Mouse (Mus musculus) hindbrain, postnatal 0 days (tissue): ENCODE measurements around the gene Appbp2. TPM values are rescaled to one million over a fixed set of nuclear protein-coding genes. Genes with fewer than 3 reads are reported as not detected.
A peak's percentile ranks its signal among the peaks of the same experiment; 100 is the strongest.

Experiments used
- ATAC-seq: fragments of 200-750 bp; cut with Nextera tagmentation; 2 replicates; pipeline ENCODE4 v1.8.0; 2017; ENCODE audit warnings: mild to moderate bottlenecking, moderate TSS enrichment, moderate library complexity
- DNase-seq: peaks from one replicate; pipeline ENCODE4 v3.0.0-alpha.2; 2015; ENCODE audit warnings: low spot score
- H3K27ac ChIP-seq: fragments of 300-500 bp; sonication (generic); 2 replicates; pipeline ENCODE4 v1.5.1; 2014; ENCODE audit warnings: mild to moderate bottlenecking
- H3K27me3 ChIP-seq: fragments of 300-500 bp; sonication (generic); 2 replicates; pipeline ENCODE4 v1.6.1; 2014; ENCODE audit warnings: low read length, mixed read lengths; ENCODE audit not compliant: insufficient read depth
- H3K36me3 ChIP-seq: fragments of 300-500 bp; sonication (generic); 2 replicates; pipeline ENCODE4 v1.6.1; 2014; ENCODE audit warnings: low read length, mixed read lengths; ENCODE audit not compliant: insufficient read depth
- H3K4me1 ChIP-seq: fragments of 300-500 bp; sonication (generic); 2 replicates; pipeline ENCODE4 v1.6.1; 2014; ENCODE audit warnings: antibody characterized with exemption, low read length, mixed read lengths; ENCODE audit not compliant: insufficient read depth
- H3K4me2 ChIP-seq: fragments of 300-500 bp; sonication (generic); 2 replicates; pipeline ENCODE4 v1.6.1; 2014; ENCODE audit warnings: low read depth, mild to moderate bottlenecking, low read length, moderate library complexity, mixed read lengths
- H3K4me3 ChIP-seq: fragments of 300-500 bp; sonication (generic); 2 replicates; pipeline ENCODE4 v1.5.1; 2014; ENCODE audit warnings: low read length
- H3K9ac ChIP-seq: fragments of 300-500 bp; sonication (generic); replicated peaks from 2 replicates; pipeline ENCODE4 v1.6.1; 2014; ENCODE audit warnings: mild to moderate bottlenecking, low read length, moderate library complexity, mixed read lengths
- H3K9me3 ChIP-seq: fragments of 300-500 bp; sonication (generic); 2 replicates; pipeline ENCODE4 v1.6.1; 2016; ENCODE audit warnings: low read length, mixed read lengths
- CTCF ChIP-seq: IDR thresholded peaks from 2 replicates; pipeline ENCODE4 v1.5.1; 2016; ENCODE audit warnings: antibody characterized with exemption, control low read depth, low read depth
- WGBS: fragments of 180-500 bp; shearing (Covaris S2); extraction: QIAGEN DNeasy Blood & Tissue Kit; methylation state at CpG from one replicate; pipeline ENCODE4 v1.1.7; 2014; 5-methylcytosine and 5-hydroxymethylcytosine counted together
- polyA plus RNA-seq: library from polyadenylated mRNA; unstranded; fragments of >200 nt; fragmentation: Nextera tagmentation; extraction: Ambion mirVana; gene quantifications from 2 replicates; pipeline ENCODE4 v1.2.1, GENCODE M21; 2015
- total RNA-seq: library from RNA; depleted of rRNA; stranded (reverse); fragments of >200 nt; gene quantifications from 2 replicates; pipeline ENCODE4 v1.2.3, GENCODE M21; 2014; rRNA removed

Gene Appbp2
- total RNA-seq (54.0 and 54.8 TPM in 2 replicates), polyA plus RNA-seq (44.9 and 45.3 TPM in 2 replicates)

DNA sequence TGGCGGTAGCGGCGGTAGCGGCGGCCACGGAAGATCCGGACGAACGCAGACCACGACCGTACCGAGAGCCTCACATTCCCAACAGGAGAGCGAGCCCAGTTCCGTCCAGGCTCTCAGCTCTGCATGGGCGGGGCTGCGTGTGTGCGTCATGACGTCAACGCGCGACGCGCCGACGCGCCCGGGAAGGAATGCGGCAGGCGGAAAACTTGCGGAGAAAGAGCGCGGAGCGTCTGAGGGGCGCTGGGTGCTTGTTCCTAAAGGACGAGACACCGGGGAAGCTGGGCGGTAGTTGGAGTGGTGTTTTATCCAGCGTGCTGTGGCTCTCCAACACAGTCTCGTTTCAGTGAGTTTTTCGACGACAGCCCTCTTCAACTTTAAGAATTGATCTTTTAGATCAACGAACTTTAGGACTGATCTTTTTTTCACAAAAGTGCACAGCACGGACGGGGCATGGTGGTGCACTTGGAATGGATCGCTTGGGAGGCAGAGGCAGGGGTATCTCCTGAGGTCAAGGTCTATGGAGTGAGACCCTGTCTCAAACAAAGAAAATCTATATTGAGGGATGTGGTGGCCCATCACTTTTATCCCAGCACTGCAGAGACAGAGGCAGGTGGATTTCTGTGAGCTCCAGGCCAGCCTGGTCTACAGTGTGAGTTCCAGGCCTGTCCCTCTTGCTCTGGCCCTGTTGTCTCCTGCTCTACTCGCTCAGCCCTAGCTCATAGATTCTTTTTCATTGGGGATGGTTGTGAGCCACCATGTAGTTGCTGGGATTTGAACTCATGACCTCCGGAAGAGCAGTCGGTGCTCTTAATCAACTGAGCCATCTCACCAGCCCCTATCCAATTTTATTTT is at the start of gene Appbp2:
Gene Appbp2, minus strand, starts transcription at position 141 of the 852 bp plus-strand sequence.
- 6% methylated on average over 48 of the region's 48 CpGs for WGBS

DNA sequence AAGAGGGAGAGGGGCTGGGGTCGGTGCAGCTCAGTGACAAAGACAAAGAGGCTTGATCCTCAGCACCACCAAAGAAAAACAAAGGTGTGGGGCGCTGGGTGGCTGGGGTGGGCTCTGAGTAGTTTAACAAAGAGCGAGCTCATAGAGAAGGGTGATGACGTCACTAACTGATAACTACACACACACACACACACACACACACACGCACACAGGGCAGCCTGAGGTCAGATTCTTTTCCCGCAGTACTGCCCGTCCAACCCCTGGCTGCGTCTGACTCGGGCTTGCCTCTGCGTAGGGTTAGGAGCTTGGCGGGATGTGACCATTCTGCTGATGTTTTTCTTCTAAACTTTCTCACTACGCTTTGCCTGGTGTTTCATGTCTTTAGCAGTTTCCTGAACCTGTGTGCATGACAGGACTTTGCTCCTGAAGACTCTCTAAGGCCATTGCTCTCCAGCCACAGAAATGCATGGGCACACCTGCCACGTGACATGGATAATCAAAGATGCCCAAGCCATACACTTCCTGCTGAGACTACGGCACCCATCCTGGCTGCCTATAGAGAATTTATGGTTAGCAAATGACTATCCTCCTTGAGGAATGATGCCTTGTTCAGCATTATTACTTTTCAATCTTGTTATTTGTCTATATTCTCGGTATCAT is 46.4 kb upstream of the Appbp2 start:
- H3K27ac ChIP-seq = no peak overlapping the region
- no peak overlapping the region for H3K9ac ChIP-seq
- H3K9me3 ChIP-seq = no peaks in the 10 kb centered on the region
- DNase-seq (no peak), ATAC-seq (no peak)
- H3K4me3 ChIP-seq = no peak overlapping the region
- WGBS = 78% methylated on average over 15 of the region's 15 CpGs
- H3K27me3 ChIP-seq = no peaks in the 10 kb centered on the region
- no peaks in the 10 kb centered on the region for H3K36me3 ChIP-seq
- no peak overlapping the region for H3K4me2 ChIP-seq
- H3K4me1 ChIP-seq = no peaks in the 10 kb centered on the region
- no peak for TF ChIP-seq CTCF

More for the DNA sequence above, at the start of gene Appbp2:
- Histone ChIP-seq H3K36me3 (no peaks in the 10 kb centered on the region; the same call in 1 of the 2 replicates), H3K4me1 (no peaks in the 10 kb centered on the region), H3K27me3 (no peaks in the 10 kb centered on the region), H3K4me3 (peak within 1 kb of the TSS; percentile 89), H3K27ac (peak within 1 kb of the TSS; percentile 91), H3K9ac (peak within 1 kb of the TSS; percentile 86), H3K9me3 (no peaks in the 10 kb centered on the region), H3K4me2 (peak within 1 kb of the TSS; percentile 94)
- ATAC-seq = peak; percentile 98
- no peak for TF ChIP-seq CTCF
- peak; percentile 96 for DNase-seq

DNA sequence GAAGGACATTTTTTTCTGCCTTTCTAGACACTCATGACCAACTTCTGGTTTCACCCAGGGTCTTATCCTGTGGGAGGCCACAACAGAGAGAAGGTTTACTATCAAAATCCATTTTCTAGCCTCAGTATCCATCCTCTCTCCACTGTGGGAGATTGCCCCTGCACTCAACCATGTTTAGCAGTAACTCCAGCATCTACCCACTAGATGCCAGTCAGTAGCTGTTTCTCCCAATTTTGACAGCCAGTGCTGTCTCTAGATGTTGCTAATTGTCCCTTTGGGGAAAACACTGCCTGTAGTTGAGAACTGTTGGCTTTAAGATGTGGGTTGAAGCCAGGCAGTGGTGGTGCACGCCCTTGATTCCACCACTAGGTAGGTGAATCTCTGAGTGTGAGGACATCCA is 43.2 kb upstream of the Appbp2 start:
- Histone ChIP-seq H3K36me3 (no peaks in the 10 kb centered on the region), H3K27ac (no peak overlapping the region), H3K4me3 (no peak overlapping the region), H3K4me1 (no peaks in the 10 kb centered on the region), H3K9ac (no peak overlapping the region), H3K9me3 (no peaks in the 10 kb centered on the region), H3K4me2 (no peak overlapping the region), H3K27me3 (no peaks in the 10 kb centered on the region)
- DNase-seq (no peak), ATAC-seq (no peak)
- WGBS = 90% methylated on average over 1 of the region's 1 CpGs
- TF ChIP-seq CTCF = peak; percentile 26; the same call in 1 of the 2 replicates

DNA sequence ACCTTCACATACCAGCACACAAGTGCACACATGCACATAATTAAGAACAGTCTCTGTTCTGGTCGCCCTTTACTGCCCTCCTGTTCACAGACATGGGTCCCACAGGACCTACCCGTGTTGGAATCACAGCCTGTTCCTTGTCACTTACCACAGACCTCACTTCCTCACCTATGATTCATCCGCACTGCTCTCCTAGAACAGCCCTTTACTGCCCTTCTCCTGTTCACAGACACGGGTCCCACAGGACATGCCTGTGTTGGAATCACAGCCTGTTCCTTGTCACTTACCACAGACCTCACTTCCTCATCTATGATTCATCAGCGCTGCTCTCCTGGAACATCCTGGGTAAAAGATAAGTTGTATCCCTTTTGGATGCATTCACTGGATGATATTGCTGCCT is 42.7 kb upstream of the Appbp2 start:
- no peaks in the 10 kb centered on the region for H3K36me3 ChIP-seq
- 76% methylated on average over 5 of the region's 5 CpGs for whole genome bisulfite sequencing
- no peaks in the 10 kb centered on the region for H3K4me1 ChIP-seq
- H3K27ac ChIP-seq = no peak overlapping the region
- H3K4me3 ChIP-seq = no peak overlapping the region
- no peaks in the 10 kb centered on the region for H3K9me3 ChIP-seq
- TF ChIP-seq CTCF = no peak
- no peak overlapping the region for H3K9ac ChIP-seq
- no peak overlapping the region for H3K4me2 ChIP-seq
- H3K27me3 ChIP-seq = no peaks in the 10 kb centered on the region
- no peak for ATAC-seq
- no peak for DNase-seq

DNA sequence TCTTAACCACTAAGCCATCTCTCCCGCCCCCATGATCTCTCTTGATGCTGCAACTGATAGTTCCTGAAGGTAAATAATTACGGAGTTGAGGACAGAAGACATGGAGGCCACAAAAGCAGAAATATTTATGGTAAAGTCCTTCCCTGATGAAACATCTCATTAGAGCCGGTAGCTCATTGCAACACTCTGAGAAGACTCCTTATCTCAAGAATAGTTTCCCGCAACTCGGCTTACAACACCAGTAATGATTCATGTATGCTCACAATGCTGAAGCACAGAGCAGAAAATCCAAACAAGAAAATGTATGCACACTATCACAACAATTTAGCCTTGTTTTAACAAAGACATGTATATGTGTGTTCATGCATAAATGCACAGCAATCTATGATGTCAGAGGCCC is 40.2 kb upstream of the Appbp2 start:
- Histone ChIP-seq H3K9ac (no peak overlapping the region), H3K27me3 (no peaks in the 10 kb centered on the region), H3K4me1 (no peaks in the 10 kb centered on the region), H3K9me3 (no peaks in the 10 kb centered on the region), H3K27ac (no peak overlapping the region), H3K4me3 (no peak overlapping the region), H3K4me2 (no peak overlapping the region), H3K36me3 (no peaks in the 10 kb centered on the region)
- TF ChIP-seq CTCF = no peak
- 87% methylated on average over 5 of the region's 5 CpGs for WGBS
- no peak for ATAC-seq
- DNase-seq = no peak

DNA sequence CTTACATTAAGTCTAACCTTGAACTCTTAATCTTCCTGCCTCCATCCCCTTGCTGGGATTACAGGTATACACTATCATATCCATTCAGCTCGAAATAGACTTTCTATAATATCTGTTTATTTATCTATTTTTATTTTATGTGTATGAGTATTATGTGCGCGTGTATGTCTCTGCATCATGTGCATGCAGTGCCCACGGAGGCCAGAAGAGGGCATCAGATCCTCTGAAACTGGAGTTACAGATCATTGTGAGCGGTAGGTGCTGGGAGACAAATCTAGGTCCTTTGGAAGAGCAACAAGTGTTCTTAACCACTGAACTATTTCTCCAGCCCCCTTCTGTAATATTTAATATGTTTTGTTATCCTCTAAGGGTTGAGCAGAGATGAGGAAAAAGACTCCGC is 38.4 kb upstream of the Appbp2 start:
- no peaks in the 10 kb centered on the region for H3K36me3 ChIP-seq
- WGBS = 74% methylated on average over 6 of the region's 6 CpGs
- H3K27ac ChIP-seq = no peak overlapping the region
- DNase-seq = no peak
- no peak overlapping the region for H3K4me3 ChIP-seq
- H3K9me3 ChIP-seq = no peaks in the 10 kb centered on the region
- peak; percentile 20; the same call in 1 of the 2 replicates for TF ChIP-seq CTCF
- H3K27me3 ChIP-seq = no peaks in the 10 kb centered on the region
- no peak overlapping the region for H3K9ac ChIP-seq
- H3K4me2 ChIP-seq = no peak overlapping the region
- ATAC-seq = no peak
- H3K4me1 ChIP-seq = no peaks in the 10 kb centered on the region
